Mouse (Mus musculus): ENCODE results near the gene Myo15b. TPM values are rescaled to one million over a fixed set of nuclear protein-coding genes. Genes with fewer than 3 reads are reported as not detected.

Gene Myo15b
- polyA plus RNA-seq, 1 experiment from 2014 or later, result 16.5 TPM

- peak; percentile 56 for DNase-seq (ENCODE audit: low spot score)
- Histone ChIP-seq H3K27ac (no peak overlapping the region), H3K36me3 (ENCODE audit: insufficient read depth, low read length) (0 out of 2 replicates have a peak, but pooled peaks cover 13% of the 10 kb centered on the region), H3K4me1 (replicated peaks; ENCODE audit: insufficient read depth, low read length) (peaks cover 6% of the 10 kb centered on the region), H3K9me3 (replicated peaks; ENCODE audit: low read length) (no peaks in the 10 kb centered on the region), H3K9ac (ENCODE audit: low read depth, low read length) (no peak overlapping the region), H3K4me2 (ENCODE audit: low read length) (no peak overlapping the region), H3K27me3 (ENCODE audit: insufficient read depth, low read length) (no peaks in the 10 kb centered on the region), H3K4me3 (replicated peaks; ENCODE audit: low read depth, low read length) (no peak overlapping the region)
- ATAC-seq (replicated peaks; ENCODE audit: low FRiP score, low read depth), result no peak
- WGBS, result 69% methylated on average over 14 of the region's 14 CpGs
- TF ChIP-seq CTCF (IDR thresholded peaks at IDR 0.05; ENCODE audit: low read depth), result peak; percentile 66
Observed at GRCm38 (mm10) chr11:115894755-115895520, 36.7 kb downstream of the Myo15b start.

- Histone ChIP-seq H3K9ac (ENCODE audit: low read depth, low read length) (no peak overlapping the region), H3K4me1 (replicated peaks; ENCODE audit: insufficient read depth, low read length) (peaks cover 34% of the 10 kb centered on the region), H3K36me3 (ENCODE audit: insufficient read depth, low read length) (0 out of 2 replicates have a peak, but pooled peaks cover 7% of the 10 kb centered on the region), H3K4me3 (replicated peaks; ENCODE audit: low read depth, low read length) (no peak overlapping the region), H3K9me3 (replicated peaks; ENCODE audit: low read length) (no peaks in the 10 kb centered on the region), H3K27me3 (ENCODE audit: insufficient read depth, low read length) (no peaks in the 10 kb centered on the region), H3K4me2 (ENCODE audit: low read length) (no peak overlapping the region), H3K27ac (no peak overlapping the region)
- no peak for DNase-seq (ENCODE audit: low spot score)
- no peak for ATAC-seq (replicated peaks; ENCODE audit: low FRiP score, low read depth)
- TF ChIP-seq CTCF (IDR thresholded peaks at IDR 0.05; ENCODE audit: low read depth), result no peak
- 79% methylated on average over 7 of the region's 7 CpGs for WGBS
Observed at GRCm38 (mm10) chr11:115898446-115898845, 40.2 kb downstream of the Myo15b start.

- H3K27me3 ChIP-seq (ENCODE audit: insufficient read depth, low read length), result no peaks in the 10 kb centered on the region
- H3K4me3 ChIP-seq (replicated peaks; ENCODE audit: low read depth, low read length), result no peak overlapping the region
- H3K4me2 ChIP-seq (ENCODE audit: low read length), result no peak overlapping the region
- no peaks in the 10 kb centered on the region for H3K9me3 ChIP-seq (replicated peaks; ENCODE audit: low read length)
- H3K4me1 ChIP-seq (replicated peaks; ENCODE audit: insufficient read depth, low read length), result peaks cover 38% of the 10 kb centered on the region
- ATAC-seq (replicated peaks; ENCODE audit: low FRiP score, low read depth) (no peak), DNase-seq (ENCODE audit: low spot score) (no peak)
- H3K36me3 ChIP-seq (ENCODE audit: insufficient read depth, low read length), result 0 out of 2 replicates have a peak, but pooled peaks cover 3% of the 10 kb centered on the region
- peak; percentile 72 for TF ChIP-seq CTCF (IDR thresholded peaks at IDR 0.05; ENCODE audit: low read depth)
- WGBS, result 9% methylated on average over 4 of the region's 4 CpGs
- peak overlapping the region; percentile 91 for H3K27ac ChIP-seq
- no peak overlapping the region for H3K9ac ChIP-seq (ENCODE audit: low read depth, low read length)
Observed at GRCm38 (mm10) chr11:115898886-115899285, 40.7 kb downstream of the Myo15b start.

- H3K4me1 ChIP-seq (replicated peaks; ENCODE audit: insufficient read depth, low read length), result peaks cover 45% of the 10 kb centered on the region
Observed at GRCm38 (mm10) chr11:115899486-115900266, 41.5 kb downstream of the Myo15b start, which contains the start of gene Smim5. Gene Smim5 (plus strand): TSS chr11:115899966.

GRCm38 (mm10) chr11:115900561-115901337 lies 42.5 kb downstream of the Myo15b start:
- Histone ChIP-seq H3K4me3 (replicated peaks; ENCODE audit: low read depth, low read length) (no peak overlapping the region), H3K27me3 (ENCODE audit: insufficient read depth, low read length) (no peaks in the 10 kb centered on the region), H3K4me1 (replicated peaks; ENCODE audit: insufficient read depth, low read length) (peaks cover 55% of the 10 kb centered on the region), H3K9me3 (replicated peaks; ENCODE audit: low read length) (no peaks in the 10 kb centered on the region), H3K4me2 (ENCODE audit: low read length) (peak overlapping the region; percentile 38; the same call in 1 of the 2 replicates), H3K36me3 (ENCODE audit: insufficient read depth, low read length) (no peaks in the 10 kb centered on the region), H3K27ac (0 out of 2 replicates have a peak overlapping the region, but pooled peaks have one; percentile 91), H3K9ac (ENCODE audit: low read depth, low read length) (peak overlapping the region; percentile 32; the same call in 1 of the 2 replicates)
- ATAC-seq (replicated peaks; ENCODE audit: low FRiP score, low read depth), result no peak
- WGBS, result 61% methylated on average over 8 of the region's 8 CpGs
- no peak for TF ChIP-seq CTCF (IDR thresholded peaks at IDR 0.05; ENCODE audit: low read depth)
- no peak for DNase-seq (ENCODE audit: low spot score)

More at GRCm38 (mm10) chr11:115899486-115900266, 41.5 kb downstream of the Myo15b start, which contains the start of gene Smim5:
- no peaks in the 10 kb centered on the region for H3K27me3 ChIP-seq (ENCODE audit: insufficient read depth, low read length)
- peak within 1 kb of the TSS; percentile 91 for H3K27ac ChIP-seq
- DNase-seq (ENCODE audit: low spot score) (peak; percentile 96), ATAC-seq (replicated peaks; ENCODE audit: low FRiP score, low read depth) (peak; percentile 90)
- no peaks in the 10 kb centered on the region for H3K9me3 ChIP-seq (replicated peaks; ENCODE audit: low read length)
- 20% methylated on average over 16 of the region's 16 CpGs for WGBS
- peak; percentile 33; the same call in 1 of the 2 replicates for TF ChIP-seq CTCF (IDR thresholded peaks at IDR 0.05; ENCODE audit: low read depth)
- peak within 1 kb of the TSS; percentile 39; the same call in 1 of the 2 replicates for H3K9ac ChIP-seq (ENCODE audit: low read depth, low read length)
- H3K4me2 ChIP-seq (ENCODE audit: low read length), result peak within 1 kb of the TSS; percentile 38
- no peaks in the 10 kb centered on the region for H3K36me3 ChIP-seq (ENCODE audit: insufficient read depth, low read length)
- no peak within 1 kb of the TSS for H3K4me3 ChIP-seq (replicated peaks; ENCODE audit: low read depth, low read length)

Data from kidney, postnatal 0 days (tissue).